Mouse (Mus musculus) thymus, postnatal 36 days (tissue): ENCODE measurements around the gene Tas1r2.

Source experiments
- DNase-seq, 2 experiments: peaks; one replicate each; pipeline ENCODE4 v3.0.0; 2022; ENCODE audit warnings: mixed read lengths in 2 of 2

The Tas1r2 gene

DNA sequence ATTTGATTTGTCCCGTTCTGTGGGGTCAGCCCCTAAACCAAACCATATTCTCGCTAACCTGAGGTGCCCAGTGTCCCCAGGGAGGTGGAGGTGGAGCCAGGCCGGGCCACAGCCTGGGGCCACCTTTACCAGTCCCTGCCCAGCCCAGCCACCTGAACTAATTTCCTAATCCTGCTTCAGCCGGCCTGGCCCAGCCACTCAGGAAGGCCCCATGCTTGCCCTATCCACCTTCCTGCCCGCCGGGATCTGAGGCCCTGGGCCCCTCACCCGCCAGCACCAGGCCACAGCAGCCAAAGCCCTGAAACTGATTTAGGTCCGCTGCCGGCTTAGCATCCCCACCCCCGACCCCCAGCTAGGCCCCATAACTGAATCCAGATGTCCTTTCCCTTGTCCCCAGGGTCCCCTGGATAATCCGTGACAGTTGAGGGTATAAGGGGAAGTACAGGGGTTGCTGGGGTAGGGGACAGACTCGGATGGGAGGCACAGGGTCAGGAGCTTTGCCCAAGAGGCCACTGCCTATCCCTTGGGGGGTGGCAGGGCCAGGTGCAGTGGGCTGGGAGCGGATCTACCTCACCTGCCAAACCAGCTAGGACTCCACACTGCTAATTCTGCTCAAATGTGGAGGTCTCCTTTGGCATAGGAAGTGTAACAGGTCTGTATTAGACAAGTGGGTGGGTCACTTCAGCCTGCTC, 62.0 kb downstream of the Tas1r2 start:
- no peak for DNase-seq

DNA sequence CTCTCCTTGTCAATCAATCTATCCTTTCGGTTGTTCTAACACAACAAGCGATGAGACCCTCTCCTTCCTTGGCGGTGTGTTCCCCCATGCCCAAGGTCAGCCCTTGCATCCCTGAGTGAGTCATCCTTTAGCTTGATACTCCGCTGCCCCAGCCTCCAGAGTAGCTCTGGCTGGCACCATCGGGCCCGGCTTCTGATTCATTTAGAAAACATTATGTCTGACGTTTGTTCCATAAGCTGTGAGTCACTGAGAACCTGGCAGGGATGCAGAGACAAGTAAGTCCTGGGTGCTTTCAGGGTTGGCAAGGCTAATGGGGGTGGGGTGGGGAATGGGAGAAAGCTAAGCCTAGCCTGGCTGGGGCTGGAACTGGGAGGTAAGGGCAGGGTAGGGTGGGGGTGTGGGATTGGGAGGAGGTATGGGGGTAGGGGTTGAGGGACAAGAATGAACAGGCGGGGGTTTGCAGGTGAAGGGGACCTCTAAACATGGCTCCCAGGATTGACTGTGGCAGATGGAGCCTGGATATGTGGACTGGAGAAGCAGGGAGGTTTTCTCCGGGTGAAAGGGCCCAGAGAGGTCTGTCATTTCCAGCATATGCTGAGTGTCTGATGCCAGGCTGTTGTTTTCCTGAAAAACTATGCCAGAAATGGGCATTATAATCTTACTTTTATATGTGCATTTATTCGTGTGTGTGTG, 63.3 kb downstream of the Tas1r2 start:
- no peak for DNase-seq

DNA sequence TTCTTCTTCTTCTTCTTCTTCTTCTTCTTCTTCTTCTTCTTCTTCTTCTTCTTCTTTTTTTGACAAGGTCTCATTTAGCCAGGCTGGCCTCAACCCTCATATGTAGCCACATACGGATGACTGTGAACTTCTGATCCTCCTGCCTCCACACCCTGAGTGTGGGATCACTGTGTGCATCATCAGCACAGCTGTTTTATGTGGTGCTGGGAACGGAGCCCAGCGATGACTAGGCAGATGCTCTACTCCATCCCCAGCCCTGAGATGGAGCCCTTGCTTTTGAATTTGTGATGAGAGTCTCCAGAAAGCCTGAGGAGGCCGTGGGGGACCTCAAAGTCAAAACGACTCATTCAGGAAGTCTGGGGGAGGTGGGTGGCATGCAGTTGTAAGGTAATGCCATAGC, 65.6 kb downstream of the Tas1r2 start:
- no peak for DNase-seq
